Mouse (Mus musculus) gastrocnemius, postnatal 14 days (tissue): ENCODE data around the gene Ldlrad3. TPM values are rescaled to one million over a fixed set of nuclear protein-coding genes. Genes with fewer than 3 reads are reported as not detected.

ENCODE experiments used
- DNase-seq: peaks from one replicate; pipeline ENCODE4 v3.0.0; 2021; ENCODE audit warnings: mixed read lengths
- intact Hi-C: fragments of 180-260 bp; cut with DNase I; formaldehyde crosslinking; loops from one replicate; pipeline ENCODE4 v1.15.1; 2025; ENCODE audit warnings: low total_unique reads
- total RNA-seq, 2 experiments: library from RNA; stranded (reverse); gene quantifications; 2 replicates each; pipeline ENCODE4 v1.2.3; 2021

The Ldlrad3 gene
- total RNA-seq, 2 experiments from 2014 or later = 7.3 to 8.8 TPM

GRCm38 (mm10) chr2:101986344-101987087 is 199.7 kb downstream of the Ldlrad3 start:
- intact Hi-C loops = no loop called here
- no peak for DNase-seq

DNA sequence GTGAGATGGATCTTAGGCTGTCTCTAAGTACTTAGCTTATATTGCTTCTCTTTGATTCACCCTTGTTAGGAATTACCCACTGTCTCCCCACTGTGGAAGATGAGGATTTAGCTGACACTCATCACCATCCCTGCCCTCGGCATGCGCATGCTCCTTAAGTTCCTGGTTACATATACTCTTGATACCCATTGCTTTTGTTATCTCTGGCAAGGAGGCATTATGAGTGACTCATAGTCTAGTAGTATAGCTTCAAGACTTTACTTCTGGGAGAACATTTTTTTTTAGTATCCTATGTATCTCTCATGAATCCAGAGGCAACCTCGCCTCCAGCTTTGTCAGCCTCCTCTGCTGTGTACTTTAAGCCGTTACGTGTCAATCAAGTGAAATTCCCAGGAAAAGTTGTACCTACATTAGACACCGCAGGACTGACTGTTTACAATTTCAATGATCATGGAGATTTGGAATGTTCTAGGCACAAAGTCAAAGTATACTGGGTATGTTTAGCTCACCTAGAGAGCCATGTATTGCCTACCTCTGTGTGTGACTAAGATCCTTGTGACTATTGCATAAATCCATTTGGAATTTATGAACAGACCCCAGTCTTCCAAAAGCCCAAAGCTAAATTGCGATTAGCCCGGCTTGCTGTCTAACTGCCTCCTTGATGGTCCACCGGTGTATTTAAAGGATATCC is 202.2 kb downstream of the Ldlrad3 start:
- intact Hi-C loops = no loop called here
- no peak for DNase-seq

DNA sequence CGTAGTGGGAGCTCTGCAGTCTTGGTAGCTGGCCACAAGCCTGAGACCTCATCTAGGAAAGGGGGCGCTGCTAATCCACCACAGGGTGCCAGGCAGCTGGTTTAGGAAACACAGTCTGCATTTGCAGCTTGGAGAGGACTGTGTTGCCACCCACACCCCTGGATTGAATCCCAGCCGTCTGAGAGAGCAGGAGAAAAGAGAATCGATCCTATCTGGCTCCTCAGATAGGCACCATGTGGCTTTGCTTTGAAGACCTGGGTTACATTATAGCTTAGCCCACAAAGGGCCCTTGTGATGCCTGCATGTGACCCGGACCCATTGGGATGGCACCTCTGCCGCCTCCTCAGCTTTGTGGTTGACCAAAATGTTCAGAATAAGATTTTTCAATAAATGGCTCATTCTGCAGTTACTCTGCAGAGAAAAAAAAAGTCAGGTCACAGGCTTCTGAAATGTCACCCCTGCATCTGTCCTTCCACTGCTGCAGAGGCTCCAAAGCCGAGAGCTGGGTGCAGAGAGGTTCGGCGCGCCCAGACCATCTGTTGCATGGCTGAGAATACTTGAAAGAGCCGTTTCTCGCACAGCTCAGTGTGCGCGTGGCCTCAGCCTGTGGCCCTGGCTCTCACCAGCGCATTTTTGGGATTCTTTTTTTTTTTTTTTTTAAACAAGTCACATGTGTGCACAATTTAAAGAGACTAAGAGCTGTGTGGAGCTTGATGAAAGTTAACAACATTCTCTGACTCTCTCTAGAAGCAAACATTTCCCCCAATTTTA is 202.9 kb downstream of the Ldlrad3 start:
- DNase-seq = peak; percentile 37

DNA sequence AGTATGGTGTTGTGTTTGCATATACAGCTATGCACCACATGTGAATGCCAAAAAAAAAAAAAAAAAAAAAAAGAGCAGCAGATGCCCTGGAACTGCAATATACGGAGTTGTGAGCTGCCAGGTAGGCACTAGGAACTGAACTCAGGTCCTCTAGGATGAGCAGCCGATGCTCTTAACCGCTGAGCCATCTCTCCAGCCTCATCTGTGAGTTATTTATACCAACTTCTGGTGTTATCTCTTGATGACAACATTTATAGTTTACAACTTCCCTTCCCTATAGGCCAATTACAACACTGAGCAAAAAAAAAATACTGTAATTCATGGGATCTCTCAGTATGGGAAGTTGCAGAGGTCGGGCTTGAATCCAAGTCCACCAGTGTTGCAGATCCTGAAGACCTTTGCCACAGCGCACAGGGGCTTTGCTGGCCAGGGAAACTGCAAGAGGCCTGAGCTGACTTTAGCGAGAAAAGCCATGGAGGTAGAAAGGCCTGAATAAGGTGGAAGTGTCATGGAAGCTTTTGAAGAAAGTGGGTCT is 204.2 kb downstream of the Ldlrad3 start:
- intact Hi-C loops = no loop called here
- no peak for DNase-seq

More for the DNA sequence above, 202.9 kb downstream of the Ldlrad3 start:
- intact Hi-C loops = no loop called here

DNA sequence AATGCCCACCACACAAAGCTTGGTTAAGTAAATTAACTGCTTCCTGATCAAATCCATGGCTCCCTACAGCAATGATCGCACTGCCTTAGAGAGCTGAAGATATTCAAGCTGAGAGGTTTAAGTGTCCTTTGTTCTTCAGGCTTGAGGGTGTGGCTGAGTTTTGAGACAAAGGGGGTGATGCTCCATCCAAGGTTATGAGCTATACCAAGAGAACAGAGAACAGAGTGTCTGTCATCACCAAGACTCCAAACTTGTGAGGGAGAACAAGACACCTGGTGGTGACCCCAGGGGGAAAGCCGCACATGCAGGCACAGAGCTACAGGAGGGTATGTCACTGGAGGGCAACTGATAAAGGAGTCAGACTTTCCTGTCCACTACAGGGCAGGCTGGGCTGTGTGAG is 205.0 kb downstream of the Ldlrad3 start:
- no peak for DNase-seq
- intact Hi-C loops = no loop called here

GRCm38 (mm10) chr2:101980456-101980947 is 205.7 kb downstream of the Ldlrad3 start:
- DNase-seq = no peak
- intact Hi-C loops = no loop called here

DNA sequence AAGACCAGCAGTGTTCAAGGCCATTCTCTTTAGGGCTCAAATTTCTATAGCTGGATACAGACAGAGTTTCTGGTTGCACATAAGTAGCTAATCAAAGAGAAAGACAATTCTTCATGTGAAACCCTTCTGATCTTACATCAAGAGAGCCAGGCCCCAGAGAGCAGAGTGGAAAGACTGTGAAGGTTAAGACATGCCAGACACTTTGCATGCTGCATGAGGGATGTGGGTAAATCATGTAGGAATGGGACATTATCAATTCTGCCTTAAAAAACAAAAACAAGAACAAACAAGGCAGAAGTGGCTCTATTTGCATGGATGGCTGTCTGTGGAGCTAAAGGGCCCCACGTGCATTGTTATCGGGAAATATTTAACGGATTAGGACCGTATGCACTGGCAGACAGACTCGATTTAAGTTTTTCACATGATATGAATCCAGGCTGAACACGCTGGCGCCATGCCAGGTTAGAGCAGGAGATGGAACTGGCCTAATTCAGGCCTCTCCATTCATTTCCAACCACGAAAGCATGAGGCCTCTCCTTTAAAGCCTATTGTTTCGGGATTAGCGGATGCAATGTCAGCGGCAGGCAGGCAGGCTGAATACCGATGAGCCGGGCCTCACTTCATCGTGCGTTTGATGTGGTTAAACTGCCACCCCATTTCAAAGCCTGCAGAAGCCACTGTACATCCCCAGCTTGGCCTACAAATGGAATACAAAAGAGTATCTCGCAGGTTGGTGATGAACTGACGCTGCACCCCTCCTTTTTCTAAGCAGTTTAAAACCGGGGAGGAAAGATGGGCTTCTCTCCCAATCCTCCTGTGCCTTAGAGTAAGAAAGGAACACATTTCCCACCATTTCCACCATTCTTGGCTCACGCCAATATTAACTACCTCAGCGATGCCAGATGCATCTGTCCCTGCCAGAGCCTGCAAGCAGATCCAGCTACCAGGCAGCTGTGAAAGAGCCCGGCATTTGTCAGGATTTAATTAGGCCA is 207.4 kb downstream of the Ldlrad3 start:
- peak; percentile 38 for DNase-seq

GRCm38 (mm10) chr2:101976399-101977064 is 209.7 kb downstream of the Ldlrad3 start:
- DNase-seq = no peak
- intact Hi-C loops = no loop called here

More for the DNA sequence above, 207.4 kb downstream of the Ldlrad3 start:
- intact Hi-C loops = no loop called here

- intact Hi-C loops = no loop called here
- DNase-seq = no peak
Observed at GRCm38 (mm10) chr2:101973810-101974209, 212.4 kb downstream of the Ldlrad3 start.

DNA sequence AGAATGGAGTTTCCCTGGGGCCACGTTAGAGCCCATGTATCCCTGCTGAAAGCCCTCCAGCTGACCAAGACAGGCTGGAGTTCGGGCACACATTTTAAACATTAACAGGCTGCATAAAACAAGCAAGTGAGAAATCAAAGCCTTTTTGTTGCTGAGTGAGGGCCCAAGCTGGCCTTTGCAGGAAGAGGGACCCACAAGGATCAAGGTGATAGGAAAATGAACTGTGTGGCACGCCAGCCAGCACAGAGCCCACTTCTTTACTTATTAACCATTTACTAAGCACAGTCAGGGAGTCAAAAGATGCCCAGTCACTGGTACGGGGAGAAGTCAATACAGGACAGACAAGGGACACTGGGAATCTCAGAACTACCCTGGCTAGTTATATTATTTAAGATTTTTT is 218.6 kb downstream of the Ldlrad3 start:
- DNase-seq = no peak
- intact Hi-C loops = no loop called here

DNA sequence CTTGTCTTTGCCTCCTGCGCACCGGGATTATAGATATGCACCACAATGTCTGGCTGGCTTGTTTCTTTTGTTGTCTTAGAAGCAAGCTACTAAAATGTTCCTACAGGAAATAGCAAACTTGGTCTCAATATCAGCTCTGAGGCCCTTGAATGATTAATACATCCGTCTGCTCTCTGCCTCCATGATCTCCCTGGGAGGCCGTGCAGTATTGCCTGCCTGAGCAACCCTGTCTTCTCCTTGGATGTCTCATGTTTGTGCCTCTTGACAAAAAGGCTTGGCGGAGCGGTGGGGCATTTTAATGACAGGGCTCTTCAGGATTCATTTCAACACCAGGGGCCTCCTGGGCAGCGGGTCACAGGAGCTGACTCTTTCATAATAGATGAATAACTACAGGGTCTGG is 219.0 kb downstream of the Ldlrad3 start:
- intact Hi-C loops = no loop called here
- no peak for DNase-seq

GRCm38 (mm10) chr2:101966017-101966416 is 220.2 kb downstream of the Ldlrad3 start:
- intact Hi-C loops = no loop called here
- no peak for DNase-seq

DNA sequence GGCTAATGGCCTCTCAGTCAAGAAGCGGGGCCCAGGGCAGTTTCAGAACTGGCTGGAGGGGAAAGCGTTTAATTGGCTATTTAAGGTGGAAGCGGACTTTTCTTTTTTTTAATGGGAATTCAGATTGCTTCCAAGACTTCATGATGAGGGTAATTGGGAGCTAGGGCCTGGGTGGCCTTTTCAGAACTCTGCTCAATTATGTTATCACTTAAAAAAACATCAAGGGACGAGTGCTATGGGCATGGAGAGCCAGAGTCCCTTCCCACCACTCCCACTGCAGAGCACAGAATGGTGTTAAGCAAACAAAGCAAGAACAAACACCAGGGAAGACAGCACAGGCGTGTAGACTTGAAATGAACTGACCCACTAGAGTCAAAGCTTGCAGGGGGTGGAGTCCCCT is 220.7 kb downstream of the Ldlrad3 start:
- no peak for DNase-seq
- intact Hi-C loops = no loop called here

GRCm38 (mm10) chr2:101963367-101963766 is 222.8 kb downstream of the Ldlrad3 start:
- DNase-seq = no peak
- intact Hi-C loops = no loop called here

- intact Hi-C loops = no loop called here
- no peak for DNase-seq
Observed at GRCm38 (mm10) chr2:101962349-101962748, 223.8 kb downstream of the Ldlrad3 start.

GRCm38 (mm10) chr2:101961391-101961790 is 224.8 kb downstream of the Ldlrad3 start:
- DNase-seq = no peak
- intact Hi-C loops = no loop called here

DNA sequence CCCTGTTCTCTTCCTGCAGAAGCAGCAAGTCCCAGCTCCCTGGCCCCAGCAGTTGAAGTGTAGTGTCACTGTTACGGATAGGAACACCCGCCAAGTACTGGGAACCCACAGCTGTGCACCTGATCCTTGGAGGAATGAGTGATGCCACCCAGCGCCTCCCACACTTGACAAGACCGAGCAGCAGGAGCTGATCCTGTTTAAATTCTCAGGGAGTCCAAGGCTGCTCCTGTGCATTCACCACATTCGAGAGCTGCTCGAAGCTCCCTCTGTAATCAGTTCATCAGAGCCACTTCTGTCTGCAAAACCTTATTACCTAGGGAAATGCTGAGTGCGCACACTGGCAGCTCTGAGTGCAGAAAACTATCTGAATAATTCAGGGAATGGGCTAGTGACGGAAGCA is 225.5 kb downstream of the Ldlrad3 start:
- no peak for DNase-seq
- intact Hi-C loops = no loop called here

DNA sequence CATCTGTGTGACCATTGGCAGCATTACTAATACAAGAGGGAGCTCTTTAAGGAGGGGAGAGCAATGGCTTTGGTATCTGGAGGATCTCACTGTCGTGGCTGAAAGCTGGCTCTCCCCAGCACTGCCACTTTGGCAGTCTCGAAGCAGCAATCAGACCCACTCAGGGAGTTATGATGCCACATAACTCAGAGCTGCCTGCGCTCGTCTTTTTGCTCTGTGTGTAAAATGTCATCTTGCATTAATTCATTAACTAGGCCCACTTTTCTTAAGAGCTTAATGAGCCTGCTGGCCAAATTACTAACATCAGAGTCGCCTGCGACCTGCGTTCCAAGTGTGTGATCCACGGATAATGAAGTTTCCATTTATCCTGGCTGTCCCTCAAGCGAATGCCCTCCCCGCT is 230.1 kb downstream of the Ldlrad3 start:
- no peak for DNase-seq
- intact Hi-C loops = no loop called here
